Mouse (Mus musculus) brain, embryonic 14.5 days (tissue): ENCODE measurements around the gene Ocm.

Experiments
- CTCF ChIP-seq: fragments of 200-500 bp; IDR thresholded peaks from 2 replicates; pipeline ENCODE4 v1.5.1; 2012; ENCODE audit warnings: inconsistent platforms, mild to moderate bottlenecking, moderate library complexity, borderline replicate concordance; ENCODE audit not compliant: insufficient read depth, insufficient read length; ENCODE audit errors: extremely low read depth
- POLR2A ChIP-seq: fragments of 200-500 bp; IDR thresholded peaks from 2 replicates; pipeline ENCODE4 v1.6.1; 2012; ENCODE audit warnings: mild to moderate bottlenecking, inconsistent platforms, borderline replicate concordance; ENCODE audit not compliant: poor library complexity, insufficient read depth, insufficient read length, severe bottlenecking; ENCODE audit errors: extremely low read depth

- no peak for TF ChIP-seq POLR2A
- TF ChIP-seq CTCF, result no peak
Observed at GRCm38 (mm10) chr5:144032491-144032890, 6.0 kb upstream of the Ocm start.
